Mouse (Mus musculus) CH12.LX (cell line): ENCODE measurements around the gene Sh3d21. TPM values are rescaled to one million over a fixed set of nuclear protein-coding genes. Genes with fewer than 3 reads are reported as not detected.

Source experiments
- DNase-seq: peaks from one replicate; pipeline ENCODE4 v3.0.0-alpha.2; 2013; ENCODE audit errors: extremely low read depth
- H3K27ac ChIP-seq: 2 replicates; pipeline ENCODE4 v1.5.1; 2012; ENCODE audit warnings: low read depth, mild to moderate bottlenecking, control low read depth, moderate library complexity; ENCODE audit not compliant: insufficient read depth
- H3K27me3 ChIP-seq: replicated peaks from 2 replicates; pipeline ENCODE3; 2012; ENCODE audit warnings: inconsistent platforms
- H3K36me3 ChIP-seq, 2 experiments: replicated peaks in 1 of 2; 2 replicates each; pipeline versions ENCODE3 to v1.6.1; 2012; ENCODE audit warnings: inconsistent platforms in 1 of 2, low read length in 1 of 2, mild to moderate bottlenecking in 1 of 2, mixed read lengths in 1 of 2, moderate library complexity in 1 of 2; ENCODE audit not compliant: control insufficient read depth in 1 of 2, insufficient read depth in 1 of 2
- H3K4me1 ChIP-seq, 2 experiments: 2 replicates each; pipeline ENCODE4 v1.6.1; 2012; ENCODE audit warnings: inconsistent platforms in 1 of 2, moderate library complexity in 1 of 2; ENCODE audit not compliant: insufficient read depth in 2 of 2, control insufficient read depth in 1 of 2
- H3K4me2 ChIP-seq: 2 replicates; pipeline ENCODE4 v1.6.1; 2012; ENCODE audit warnings: low read depth, mild to moderate bottlenecking, control low read depth; ENCODE audit not compliant: poor library complexity, insufficient read depth, severe bottlenecking
- H3K4me3 ChIP-seq, 3 experiments: fragments of 150-350 bp in 1 of 3; sonication (generic) in 1 of 3; replicated peaks in 1 of 3; 2 replicates each; pipeline versions ENCODE3 to v1.5.1; 2011 to 2012; ENCODE audit warnings: low read depth in 2 of 3, low read length in 2 of 3, mild to moderate bottlenecking in 2 of 3, moderate library complexity in 2 of 3, control low read depth in 1 of 3, improper control_type of control experiment in 1 of 3, inconsistent platforms in 1 of 3, mixed read lengths in 1 of 3; ENCODE audit not compliant: poor library complexity in 1 of 3
- H3K79me2 ChIP-seq: replicated peaks from 2 replicates; pipeline ENCODE4 v1.6.1; 2012; ENCODE audit warnings: mild to moderate bottlenecking, moderate library complexity; ENCODE audit not compliant: control insufficient read depth, poor library complexity, insufficient read depth, severe bottlenecking; ENCODE audit errors: extremely low read depth
- H3K9ac ChIP-seq: 2 replicates; pipeline ENCODE4 v1.6.1; 2012; ENCODE audit warnings: low read depth, mild to moderate bottlenecking, control low read depth, moderate library complexity; ENCODE audit not compliant: insufficient read depth
- H3K9me3 ChIP-seq: replicated peaks from 2 replicates; pipeline ENCODE3; 2012; ENCODE audit warnings: low read length, inconsistent platforms, mixed read lengths
- CHD1 ChIP-seq: IDR thresholded peaks from 2 replicates; pipeline ENCODE4 v1.6.1; 2012; ENCODE audit warnings: low read depth, low read length, improper control_type of control experiment, inconsistent platforms
- CHD2 ChIP-seq: IDR thresholded peaks from 2 replicates; pipeline ENCODE4 v1.6.1; 2011; ENCODE audit warnings: low read length, improper control_type of control experiment
- ELF1 ChIP-seq: IDR thresholded peaks from 2 replicates; pipeline ENCODE4 v1.6.1; 2014; ENCODE audit warnings: low read depth, mild to moderate bottlenecking, inconsistent platforms, low read length, improper control_type of control experiment
- EP300 ChIP-seq: IDR thresholded peaks from 2 replicates; pipeline ENCODE4 v1.6.1; 2011; ENCODE audit warnings: low read length, improper control_type of control experiment
- ETS1 ChIP-seq: conservative IDR thresholded peaks from 2 replicates; pipeline ENCODE4 v1.6.1; 2012; ENCODE audit warnings: low read depth, mild to moderate bottlenecking, inconsistent platforms, low read length, improper control_type of control experiment, moderate library complexity
- HCFC1 ChIP-seq: IDR thresholded peaks from 2 replicates; pipeline ENCODE4 v1.6.1; 2012; ENCODE audit warnings: low read depth, mild to moderate bottlenecking, inconsistent platforms, low read length, improper control_type of control experiment
- JUND ChIP-seq: conservative IDR thresholded peaks from 2 replicates; pipeline ENCODE4 v1.6.1; 2011; ENCODE audit warnings: low read depth, low read length, improper control_type of control experiment
- KAT2A ChIP-seq: IDR thresholded peaks from 2 replicates; pipeline ENCODE4 v1.6.1; 2012; ENCODE audit warnings: low read length, improper control_type of control experiment, inconsistent platforms; ENCODE audit not compliant: insufficient replicate concordance
- MAFK ChIP-seq: IDR thresholded peaks from 2 replicates; pipeline ENCODE4 v1.6.1; 2011; ENCODE audit warnings: low read length, improper control_type of control experiment; ENCODE audit not compliant: insufficient replicate concordance
- MAX ChIP-seq: IDR thresholded peaks from 2 replicates; pipeline ENCODE4 v1.6.1; 2011; ENCODE audit warnings: low read length, improper control_type of control experiment
- MEF2A ChIP-seq: IDR thresholded peaks from 2 replicates; pipeline ENCODE4 v1.6.1; 2014; ENCODE audit warnings: low read depth, mild to moderate bottlenecking, inconsistent platforms, low read length, improper control_type of control experiment, borderline replicate concordance
- MXI1 ChIP-seq: IDR thresholded peaks from 2 replicates; pipeline ENCODE4 v1.6.1; 2011; ENCODE audit warnings: mild to moderate bottlenecking, low read depth, low read length, improper control_type of control experiment
- NELFE ChIP-seq: IDR thresholded peaks from 2 replicates; pipeline ENCODE4 v1.6.1; 2011; ENCODE audit warnings: low read depth, low read length, improper control_type of control experiment
- PAX5 ChIP-seq: IDR thresholded peaks from 2 replicates; pipeline ENCODE4 v1.6.1; 2012; ENCODE audit warnings: low read length, inconsistent platforms, mixed read lengths
- RAD21 ChIP-seq: IDR thresholded peaks from 2 replicates; pipeline ENCODE4 v1.6.1; 2011; ENCODE audit warnings: low read depth, mild to moderate bottlenecking, low read length, improper control_type of control experiment, moderate library complexity
- SIN3A ChIP-seq: IDR thresholded peaks from 2 replicates; pipeline ENCODE4 v1.6.1; 2012; ENCODE audit warnings: low read length, improper control_type of control experiment, inconsistent platforms
- TBP ChIP-seq: conservative IDR thresholded peaks from 2 replicates; pipeline ENCODE4 v1.6.1; 2011; ENCODE audit warnings: low read depth, low read length, improper control_type of control experiment
- TCF12 ChIP-seq: IDR thresholded peaks from 2 replicates; pipeline ENCODE4 v1.6.1; 2014; ENCODE audit warnings: low read depth, mild to moderate bottlenecking, inconsistent platforms, low read length, improper control_type of control experiment
- UBTF ChIP-seq: IDR thresholded peaks from 2 replicates; pipeline ENCODE4 v1.6.1; 2012; ENCODE audit warnings: low read depth, mild to moderate bottlenecking, inconsistent platforms, low read length, improper control_type of control experiment, moderate library complexity
- USF1 ChIP-seq: IDR thresholded peaks from 2 replicates; pipeline ENCODE4 v1.6.1; 2014; ENCODE audit warnings: low read depth, mild to moderate bottlenecking, inconsistent platforms, low read length, improper control_type of control experiment
- USF2 ChIP-seq: conservative IDR thresholded peaks from 2 replicates; pipeline ENCODE4 v1.6.1; 2011; ENCODE audit warnings: low read depth, low read length, improper control_type of control experiment
- ZMIZ1 ChIP-seq: IDR thresholded peaks from 2 replicates; pipeline ENCODE4 v1.6.1; 2012; ENCODE audit warnings: low read depth, mild to moderate bottlenecking, inconsistent platforms, low read length, improper control_type of control experiment
- dilution Hi-C: fragments of 300-500 bp; cut with MboI; formaldehyde crosslinking; loops from 2 replicates; pipeline ENCODE4 v1.14.3; 2020; ENCODE audit warnings: low sequenced_read_pairs; ENCODE audit not compliant: extremely low pct_unique_long_range_greater_than_20kb, extremely low pct_ligation_motif_present
- in situ Hi-C: fragments of 300-500 bp; cut with MboI; formaldehyde crosslinking; loops from 3 replicates; pipeline ENCODE4 v1.14.3; 2019; ENCODE audit warnings: low sequenced_read_pairs, low pct_ligation_motif_present, low pct_unique_long_range_greater_than_20kb, mixed read lengths
- polyA plus RNA-seq: library from polyadenylated mRNA; unstranded; fragments of >175 nt; gene quantifications from 2 replicates; pipeline ENCODE4 v1.2.1, GENCODE M21; 2012; ENCODE audit warnings: low read depth; ENCODE audit not compliant: insufficient read length
- total RNA-seq, 2 experiments: library from RNA; depleted of rRNA; stranded (reverse); fragments of 300-350 nt in 1 of 2; fragments of >200 nt in 1 of 2; gene quantifications; 2 replicates each; pipeline ENCODE4 v1.2.3; 2012 to 2014

The Sh3d21 gene
- total and polyA plus RNA-seq, 3 experiments: 0.21 to 0.46 (median 0.35) TPM

GRCm38 (mm10) chr4:126137773-126138172 lies 25.5 kb downstream of the Sh3d21 start:
- DNase-seq: no peak
- Histone ChIP-seq H3K27me3 (no peaks in the 10 kb centered on the region), H3K79me2 (no peaks in the 10 kb centered on the region), H3K27ac (no peak overlapping the region), H3K4me3 (no peak overlapping the region), H3K9me3 (no peaks in the 10 kb centered on the region), H3K4me1 (peaks cover 0 to 20% of the 10 kb centered on the region in 2 experiments; a peak in 3 of 4 replicates), H3K9ac (no peak overlapping the region), H3K36me3 (peaks cover 78 to 87% of the 10 kb centered on the region in 2 experiments), H3K4me2 (no peak overlapping the region)
- in situ Hi-C loops: no loop called here
- TF ChIP-seq PAX5 (no peak), MEF2A (no peak), ETS1 (no peak), USF2 (no peak), TBP (no peak), MAX (no peak), HCFC1 (no peak), RAD21 (no peak), JUND (no peak), UBTF (no peak), CHD1 (no peak), SIN3A (no peak), NELFE (no peak), EP300 (no peak), USF1 (no peak)
- dilution Hi-C loops: no loop called here

- TF ChIP-seq ZMIZ1 (no peak), UBTF (no peak), MAFK (no peak), TCF12 (no peak), ELF1 (no peak), SIN3A (no peak), ETS1 (no peak), NELFE (no peak), CHD2 (no peak), KAT2A (no peak), MXI1 (no peak), PAX5 (no peak)
- peaks cover 0 to 20% of the 10 kb centered on the region in 2 experiments; a peak in 3 of 4 replicates for H3K4me1 ChIP-seq
- H3K27me3 ChIP-seq: no peaks in the 10 kb centered on the region
- no peak for DNase-seq
- no peak overlapping the region for H3K4me3 ChIP-seq
- no peak overlapping the region for H3K9ac ChIP-seq
- no peaks in the 10 kb centered on the region for H3K79me2 ChIP-seq
- no peaks in the 10 kb centered on the region for H3K9me3 ChIP-seq
- in situ Hi-C loops (no loop called here), dilution Hi-C loops (no loop called here)
- H3K27ac ChIP-seq: no peak overlapping the region
- H3K36me3 ChIP-seq: peaks cover 90 to 96% of the 10 kb centered on the region in 2 experiments
- no peak overlapping the region for H3K4me2 ChIP-seq
Observed at GRCm38 (mm10) chr4:126134639-126135038, 28.7 kb downstream of the Sh3d21 start.
